Mouse (Mus musculus): Measurements from ENCODE around the gene Slc25a42.

Slc25a42 gene

GRCm38 (mm10) chr8:70170748-70171147 is 41.4 kb downstream of the Slc25a42 start:
- DNase-seq (ENCODE audit: low read depth): no peak

GRCm38 (mm10) chr8:70170116-70170515 is 42.0 kb downstream of the Slc25a42 start:
- no peak for DNase-seq (ENCODE audit: low read depth)

GRCm38 (mm10) chr8:70166504-70167110 is 45.5 kb downstream of the Slc25a42 start:
- peak; percentile 51 for DNase-seq (ENCODE audit: low read depth)

- no peak for DNase-seq (ENCODE audit: low read depth)
Measured at GRCm38 (mm10) chr8:70163316-70163715, 48.8 kb downstream of the Slc25a42 start.

- no peak for DNase-seq (ENCODE audit: low read depth)
Measured at GRCm38 (mm10) chr8:70160015-70160414, 52.1 kb downstream of the Slc25a42 start.

GRCm38 (mm10) chr8:70159211-70159610 is 52.9 kb downstream of the Slc25a42 start:
- no peak for DNase-seq (ENCODE audit: low read depth)

- DNase-seq (ENCODE audit: low read depth): no peak
Measured at GRCm38 (mm10) chr8:70158069-70158853, 53.8 kb downstream of the Slc25a42 start.

GRCm38 (mm10) chr8:70157240-70157800 is 54.8 kb downstream of the Slc25a42 start:
- no peak for DNase-seq (ENCODE audit: low read depth)

- DNase-seq (ENCODE audit: low read depth): peak; percentile 84
Measured at GRCm38 (mm10) chr8:70152537-70153257, 59.4 kb downstream of the Slc25a42 start.

GRCm38 (mm10) chr8:70150158-70150557 is 61.9 kb downstream of the Slc25a42 start:
- DNase-seq (ENCODE audit: low read depth): no peak

GRCm38 (mm10) chr8:70147678-70148607 is 64.2 kb downstream of the Slc25a42 start:
- DNase-seq (ENCODE audit: low read depth): no peak

- no peak for DNase-seq (ENCODE audit: low read depth)
Measured at GRCm38 (mm10) chr8:70139981-70140380, 72.1 kb downstream of the Slc25a42 start.

- peak; percentile 100 for DNase-seq (ENCODE audit: low read depth)
Measured at GRCm38 (mm10) chr8:70139026-70139857, 72.9 kb downstream of the Slc25a42 start, which contains the start of the genes Rfxank, Borcs8 and Mef2b. TSS of gene Rfxank (minus strand) at chr8:70139154. TSS of gene Borcs8 (plus strand) at chr8:70139499. TSS of gene Mef2b (plus strand) at chr8:70139711.

GRCm38 (mm10) chr8:70137890-70138289 is 74.2 kb downstream of the Slc25a42 start:
- DNase-seq (ENCODE audit: low read depth): no peak

- no peak for DNase-seq (ENCODE audit: low read depth)
Measured at GRCm38 (mm10) chr8:70136591-70136990, 75.5 kb downstream of the Slc25a42 start.

- DNase-seq (ENCODE audit: low read depth): no peak
Measured at GRCm38 (mm10) chr8:70134931-70135330, 77.2 kb downstream of the Slc25a42 start.
